Mouse (Mus musculus): Measurements from ENCODE around the gene Gdf2.

DNA sequence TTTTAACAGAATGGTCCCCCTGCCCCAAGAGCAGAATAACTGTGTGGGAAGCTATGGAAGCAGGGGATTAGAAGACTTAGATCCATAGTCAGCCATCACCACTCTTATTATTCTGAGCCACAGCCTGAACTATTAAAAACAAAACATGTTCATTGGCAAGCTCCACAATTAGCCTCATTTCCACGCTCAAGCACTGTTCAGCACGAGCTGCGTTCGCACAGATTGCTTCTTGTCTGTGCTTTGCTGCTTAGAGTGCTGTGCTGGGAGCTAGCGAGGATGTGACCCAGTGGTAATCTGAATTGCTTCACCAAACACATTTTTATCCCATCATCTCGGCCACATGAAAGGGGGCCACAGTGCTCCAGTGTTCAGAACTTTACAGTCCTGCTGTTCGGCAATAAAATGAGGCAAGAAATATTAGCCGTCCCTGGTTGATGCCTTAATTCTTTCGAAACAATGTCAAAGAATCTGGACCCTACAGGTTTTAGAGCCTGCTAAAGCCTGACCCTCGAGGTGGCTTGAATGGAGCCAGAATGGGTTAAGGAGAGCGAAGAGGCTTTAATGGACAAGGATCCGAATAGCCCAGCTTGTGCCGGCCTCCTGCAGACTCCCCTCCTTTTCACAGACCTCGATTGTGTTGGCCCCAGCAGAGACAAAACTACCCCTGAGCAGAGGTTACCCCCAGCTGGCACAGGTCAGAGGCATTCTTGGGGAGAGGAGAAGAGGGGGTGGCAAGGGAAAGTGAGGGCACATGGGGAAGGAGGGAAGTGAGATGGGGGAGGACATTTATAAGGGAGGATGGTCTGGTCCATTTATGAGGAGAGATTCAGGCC is 19.9 kb upstream of the Gdf2 start:
- TF ChIP-seq CTCF (IDR thresholded peaks at IDR 0.05; ENCODE audit: low read depth, low read length) = no peak
- TF ChIP-seq EP300 (IDR thresholded peaks at IDR 0.05; ENCODE audit: insufficient read depth, low read depth, low read length) = no peak

Data from ES-Bruce4 (cell line).